Comparison of ENCODE assay signal across 14 mouse cellular contexts in genomic region chr19:57009653-57010052, GRCm38 (mm10). TPM values are rescaled to one million over a fixed set of nuclear protein-coding genes. Genes with fewer than 3 reads are reported as not detected.
"Had no signal": no experiment of that assay in that cellular context is flagged by ENCODE, and none has a peak within 500 bp of the region (broad histone marks: within the 10 kb centered on the region; RNA-seq: fewer than 3 reads in every experiment).

No protein-coding gene starts in this region.

- H3K9ac ChIP-seq: kidney, embryonic 15.5 days; limb, embryonic 15.5 days; liver, embryonic 12.5 days; lung, embryonic 14.5 days; midbrain, embryonic 12.5 days had no signal

- H3K4me2 ChIP-seq: kidney, embryonic 15.5 days; limb, embryonic 15.5 days; liver, embryonic 12.5 days; lung, embryonic 14.5 days; midbrain, embryonic 12.5 days had no signal

- H3K36me3 ChIP-seq: kidney, embryonic 15.5 days; limb, embryonic 15.5 days; liver, embryonic 12.5 days; midbrain, embryonic 12.5 days had no signal

- H3K27ac ChIP-seq: kidney, embryonic 15.5 days; limb, embryonic 15.5 days; liver, embryonic 12.5 days; macrophage; midbrain, embryonic 12.5 days; stomach, postnatal 0 days had no signal

- H3K4me3 ChIP-seq: kidney, embryonic 15.5 days; limb, embryonic 15.5 days; liver, embryonic 12.5 days; midbrain, embryonic 12.5 days had no signal

- DNase-seq: kidney, postnatal 25 days; left cerebral cortex, postnatal 4 days; lung, embryonic 14.5 days; lung, postnatal 10 days; right cerebral cortex, adult 18-20 months; right cerebral cortex, postnatal 25 days; thymus, postnatal 14 days had no signal

- H3K9me3 ChIP-seq: kidney, embryonic 15.5 days; limb, embryonic 15.5 days; liver, embryonic 12.5 days; midbrain, embryonic 12.5 days had no signal

- ATAC-seq: liver, embryonic 12.5 days; midbrain, embryonic 16.5 days had no signal

RNA-seq across cellular contexts. Expression of gene Afap1l2, which starts 1.6 kb away (rescaled TPM):
- polyA plus RNA-seq: macrophage had no signal
